Mouse (Mus musculus) embryonic facial prominence, embryonic 15.5 days (tissue): ENCODE measurements around the gene Zbtb49. TPM values are rescaled to one million over a fixed set of nuclear protein-coding genes. Genes with fewer than 3 reads are reported as not detected.

ENCODE experiments used
- ATAC-seq: fragments of 200-750 bp; cut with Nextera tagmentation; 2 replicates; pipeline ENCODE4 v1.8.0; 2017; ENCODE audit warnings: low read depth, moderate TSS enrichment; ENCODE audit not compliant: insufficient number of reproducible peaks, low FRiP score, low TSS enrichment
- H3K27ac ChIP-seq: fragments of 300-500 bp; sonication (generic); replicated peaks from 2 replicates; pipeline ENCODE4 v1.5.1; 2015; ENCODE audit warnings: mild to moderate bottlenecking, inconsistent platforms
- H3K27me3 ChIP-seq: fragments of 300-500 bp; sonication (generic); 2 replicates; pipeline ENCODE4 v1.6.1; 2015; ENCODE audit warnings: inconsistent platforms
- H3K36me3 ChIP-seq: fragments of 300-500 bp; sonication (generic); 2 replicates; pipeline ENCODE4 v1.6.1; 2015; ENCODE audit warnings: mild to moderate bottlenecking, inconsistent platforms
- H3K4me1 ChIP-seq: fragments of 300-500 bp; sonication (generic); 2 replicates; pipeline ENCODE4 v1.6.1; 2015; ENCODE audit warnings: inconsistent platforms
- H3K4me2 ChIP-seq: fragments of 300-500 bp; sonication (generic); replicated peaks from 2 replicates; pipeline ENCODE4 v1.6.1; 2015; ENCODE audit warnings: mild to moderate bottlenecking, inconsistent platforms
- H3K4me3 ChIP-seq: fragments of 300-500 bp; sonication (generic); replicated peaks from 2 replicates; pipeline ENCODE4 v1.5.1; 2015; ENCODE audit warnings: mild to moderate bottlenecking, inconsistent platforms
- H3K9ac ChIP-seq: fragments of 300-500 bp; sonication (generic); 2 replicates; pipeline ENCODE4 v1.6.1; 2015; ENCODE audit warnings: inconsistent platforms
- H3K9me3 ChIP-seq: fragments of 300-500 bp; sonication (generic); replicated peaks from 2 replicates; pipeline ENCODE4 v1.6.1; 2016; ENCODE audit warnings: inconsistent platforms
- WGBS: fragments of 180-500 bp; shearing (Covaris S2); methylation state at CpG from one replicate; pipeline ENCODE4 v1.1.7; 2015; 5-methylcytosine and 5-hydroxymethylcytosine counted together
- polyA plus RNA-seq: library from polyadenylated mRNA; unstranded; fragments of >200 nt; fragmentation: Nextera tagmentation; extraction: Ambion mirVana; gene quantifications from 2 replicates; pipeline ENCODE4 v1.2.1, GENCODE M21; 2015

Zbtb49 gene
- polyA plus RNA-seq, 1 experiment from 2014 or later, result 15.3 TPM

GRCm38 (mm10) chr5:38158501-38158946, 61.7 kb downstream of the Zbtb49 start:
- H3K9me3 ChIP-seq, result no peaks in the 10 kb centered on the region
- no peak for ATAC-seq
- peaks cover 36% of the 10 kb centered on the region for H3K36me3 ChIP-seq
- peaks cover 20% of the 10 kb centered on the region for H3K4me1 ChIP-seq
- H3K27ac ChIP-seq, result no peak overlapping the region; the same call in 1 of the 2 replicates
- H3K4me2 ChIP-seq, result peak overlapping the region; percentile 86
- H3K27me3 ChIP-seq, result peaks cover 5% of the 10 kb centered on the region; the same call in 1 of the 2 replicates
- WGBS, result under 1% methylated on average over 17 of the region's 17 CpGs
- peak overlapping the region; percentile 85 for H3K4me3 ChIP-seq
- peak overlapping the region; percentile 72 for H3K9ac ChIP-seq

GRCm38 (mm10) chr5:38157481-38158020, 62.7 kb downstream of the Zbtb49 start:
- H3K27ac ChIP-seq, result no peak overlapping the region
- no peak for ATAC-seq
- 61% methylated on average over 9 of the region's 9 CpGs for WGBS
- peaks cover 5% of the 10 kb centered on the region; the same call in 1 of the 2 replicates for H3K27me3 ChIP-seq
- H3K9me3 ChIP-seq, result no peaks in the 10 kb centered on the region
- peak overlapping the region; percentile 85; the same call in 1 of the 2 replicates for H3K4me3 ChIP-seq
- H3K36me3 ChIP-seq, result peaks cover 41% of the 10 kb centered on the region
- peaks cover 20% of the 10 kb centered on the region for H3K4me1 ChIP-seq
- H3K9ac ChIP-seq, result no peak overlapping the region
- H3K4me2 ChIP-seq, result peak overlapping the region; percentile 86; the same call in 1 of the 2 replicates

- no peaks in the 10 kb centered on the region for H3K27me3 ChIP-seq
- no peaks in the 10 kb centered on the region for H3K9me3 ChIP-seq
- H3K4me3 ChIP-seq, result no peak overlapping the region
- ATAC-seq, result no peak
- WGBS, result 79% methylated on average over 5 of the region's 5 CpGs
- H3K4me1 ChIP-seq, result peaks cover 13% of the 10 kb centered on the region
- H3K27ac ChIP-seq, result no peak overlapping the region
- H3K36me3 ChIP-seq, result peaks cover 70% of the 10 kb centered on the region
- no peak overlapping the region for H3K9ac ChIP-seq
- H3K4me2 ChIP-seq, result no peak overlapping the region
Measured at GRCm38 (mm10) chr5:38153636-38154035, 66.6 kb downstream of the Zbtb49 start.

- Histone ChIP-seq H3K27me3 (no peaks in the 10 kb centered on the region), H3K36me3 (peaks cover 76% of the 10 kb centered on the region), H3K9me3 (no peaks in the 10 kb centered on the region), H3K4me3 (no peak overlapping the region), H3K9ac (no peak overlapping the region), H3K4me1 (peaks cover 2% of the 10 kb centered on the region), H3K4me2 (no peak overlapping the region), H3K27ac (no peak overlapping the region)
- no peak for ATAC-seq
- 89% methylated on average over 10 of the region's 10 CpGs for WGBS
Measured at GRCm38 (mm10) chr5:38152201-38153108, 67.8 kb downstream of the Zbtb49 start.

GRCm38 (mm10) chr5:38151264-38151663, 69.0 kb downstream of the Zbtb49 start:
- Histone ChIP-seq H3K36me3 (peaks cover 70% of the 10 kb centered on the region), H3K4me2 (no peak overlapping the region), H3K4me1 (no peaks in the 10 kb centered on the region), H3K9me3 (no peaks in the 10 kb centered on the region), H3K27me3 (no peaks in the 10 kb centered on the region), H3K27ac (no peak overlapping the region), H3K9ac (no peak overlapping the region), H3K4me3 (no peak overlapping the region)
- WGBS, result 69% methylated on average over 3 of the region's 3 CpGs
- no peak for ATAC-seq

GRCm38 (mm10) chr5:38146524-38146923, 73.7 kb downstream of the Zbtb49 start:
- no peak overlapping the region for H3K9ac ChIP-seq
- no peaks in the 10 kb centered on the region for H3K4me1 ChIP-seq
- no peaks in the 10 kb centered on the region for H3K9me3 ChIP-seq
- peaks cover 67% of the 10 kb centered on the region for H3K36me3 ChIP-seq
- WGBS, result 83% methylated on average over 6 of the region's 6 CpGs
- ATAC-seq, result no peak
- no peak overlapping the region for H3K27ac ChIP-seq
- H3K4me3 ChIP-seq, result no peak overlapping the region
- H3K27me3 ChIP-seq, result no peaks in the 10 kb centered on the region
- H3K4me2 ChIP-seq, result no peak overlapping the region

GRCm38 (mm10) chr5:38140893-38141292, 79.4 kb downstream of the Zbtb49 start:
- no peak for ATAC-seq
- WGBS, result 94% methylated on average over 6 of the region's 6 CpGs

More at GRCm38 (mm10) chr5:38140893-38141292, 79.4 kb downstream of the Zbtb49 start:
- Histone ChIP-seq H3K27me3 (no peaks in the 10 kb centered on the region), H3K4me3 (no peak overlapping the region), H3K9me3 (no peaks in the 10 kb centered on the region), H3K27ac (no peak overlapping the region), H3K9ac (no peak overlapping the region), H3K36me3 (peaks cover 68% of the 10 kb centered on the region), H3K4me2 (no peak overlapping the region), H3K4me1 (no peaks in the 10 kb centered on the region)

Other genes starting within 250 kb of the Zbtb49 start
- 47.4 and 47.5 TPM in 2 replicates for gene Stx18, start 181.7 kb downstream of the Zbtb49 start, polyA plus RNA-seq
- 116 and 124 TPM in 2 replicates for gene Nsg1, start 60.5 kb downstream of the Zbtb49 start, polyA plus RNA-seq
- gene Lyar, start within 50 bp of the Zbtb49 start, polyA plus RNA-seq, result 81.4 and 86.1 TPM in 2 replicates
- 62.8 and 67.8 TPM in 2 replicates for gene Tmem128, start 39.7 kb upstream of the Zbtb49 start, polyA plus RNA-seq
- not detected in 2 replicates for gene Otop1, start 55.5 kb upstream of the Zbtb49 start, polyA plus RNA-seq
- 0.11 TPM in 1 of 2 replicates, not detected in the other for gene Drd5, start 98.9 kb upstream of the Zbtb49 start, polyA plus RNA-seq